Mouse (Mus musculus): ENCODE measurements around the gene Ppan.

- TF ChIP-seq CTCF (IDR thresholded peaks at IDR 0.05; ENCODE audit: low read depth) (peak; percentile 98), EP300 (IDR thresholded peaks at IDR 0.05; ENCODE audit: low read depth) (peak; percentile 65; the same call in 1 of the 2 replicates)
Measured at GRCm38 (mm10) chr9:20898511-20899073, 10.6 kb downstream of the Ppan start, which contains the start of gene Eif3g.

Measured in liver, postnatal 0 days (tissue).